Mouse (Mus musculus) monocyte, adult 2 months (primary cell): Measurements from ENCODE around the gene Zfp853.
A peak's percentile ranks its signal among the peaks of the same experiment; 100 is the strongest.

Source experiments
- DNase-seq, 2 experiments: peaks; one replicate each; pipeline ENCODE4 v3.0.0; 2022; ENCODE audit warnings: low spot score in 2 of 2, low read depth in 1 of 2

The Zfp853 gene

DNA sequence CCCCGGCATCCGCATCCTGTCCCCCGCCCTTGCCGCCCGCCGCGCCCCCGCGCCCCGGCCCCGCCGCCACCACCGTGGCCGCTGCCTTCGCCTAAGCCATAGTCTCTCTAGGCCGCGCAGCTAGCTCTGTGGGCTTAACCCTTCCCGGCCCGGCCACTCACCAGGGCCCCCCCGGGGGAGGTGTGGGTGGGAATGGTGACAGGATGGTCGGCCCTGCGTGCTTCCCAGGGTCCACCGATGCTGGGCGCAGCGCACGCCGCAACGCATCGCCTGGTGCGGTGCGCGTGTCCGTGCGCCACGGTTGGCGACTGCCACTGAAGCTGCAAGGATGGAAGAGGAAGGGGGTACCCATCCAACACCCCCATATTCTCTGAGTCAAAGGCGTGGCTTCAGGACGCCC is at the start of gene Zfp853:
Gene Zfp853, minus strand, starts transcription at position 220 of the 400 bp plus-strand sequence.
- DNase-seq, result no peak

DNA sequence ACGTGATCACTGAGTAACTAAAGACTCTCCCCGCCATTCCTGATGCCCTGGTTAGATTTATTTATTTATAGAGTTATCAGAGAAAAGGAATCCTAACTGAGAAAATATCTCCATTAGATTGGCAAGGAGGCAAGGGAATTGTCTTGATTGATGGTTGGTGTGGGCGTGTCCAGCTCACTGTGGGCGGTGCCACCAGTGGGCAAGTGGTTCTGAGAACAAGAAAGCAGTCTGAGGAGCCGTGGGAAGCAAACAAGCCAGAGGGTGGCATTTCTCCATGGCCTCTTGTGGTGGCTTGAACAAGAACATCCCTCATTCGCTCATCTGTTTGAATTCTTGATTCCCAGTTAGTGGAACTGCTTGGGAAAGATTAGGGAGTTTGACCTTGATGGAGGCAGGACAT is 46.2 kb upstream of the Zfp853 start:
- no peak for DNase-seq

DNA sequence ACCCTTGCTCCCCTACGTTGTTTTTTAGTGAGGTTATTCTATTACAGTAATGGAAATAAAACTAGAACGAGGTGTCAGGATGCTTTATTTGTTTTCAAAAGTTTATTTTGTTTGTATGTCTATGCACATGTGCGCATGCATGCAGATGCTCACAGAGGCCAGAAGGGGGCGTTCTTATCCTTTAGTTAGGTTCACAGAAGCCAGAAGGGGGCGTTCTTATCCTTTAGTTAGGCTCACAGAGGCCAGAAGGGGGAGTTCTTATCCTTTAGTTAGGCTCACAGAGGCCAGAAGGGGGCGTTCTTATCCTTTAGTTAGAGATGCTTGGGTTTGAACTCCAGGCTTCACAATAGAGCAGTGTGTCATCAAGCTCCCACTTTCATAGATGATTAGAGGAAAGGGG is 43.1 kb upstream of the Zfp853 start:
- no peak for DNase-seq

DNA sequence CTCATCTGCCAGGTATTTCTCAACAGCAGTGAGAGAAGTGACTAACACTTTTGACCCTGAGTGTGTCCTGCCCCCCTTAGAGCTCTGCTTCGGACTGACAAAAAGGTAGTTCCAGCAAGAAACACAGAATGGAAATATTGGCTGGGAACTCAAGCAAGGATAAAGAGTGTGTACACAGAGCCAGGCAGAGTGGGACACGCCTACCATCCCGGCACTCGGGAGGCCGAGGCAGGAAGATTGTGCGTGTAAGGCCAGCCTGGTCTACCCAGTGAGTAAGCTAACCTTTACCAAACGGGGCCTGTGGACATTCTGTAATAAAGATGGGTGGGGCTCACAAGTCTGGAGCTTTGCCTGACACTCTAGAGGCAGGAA is 41.7 kb upstream of the Zfp853 start:
- DNase-seq, result no peak

DNA sequence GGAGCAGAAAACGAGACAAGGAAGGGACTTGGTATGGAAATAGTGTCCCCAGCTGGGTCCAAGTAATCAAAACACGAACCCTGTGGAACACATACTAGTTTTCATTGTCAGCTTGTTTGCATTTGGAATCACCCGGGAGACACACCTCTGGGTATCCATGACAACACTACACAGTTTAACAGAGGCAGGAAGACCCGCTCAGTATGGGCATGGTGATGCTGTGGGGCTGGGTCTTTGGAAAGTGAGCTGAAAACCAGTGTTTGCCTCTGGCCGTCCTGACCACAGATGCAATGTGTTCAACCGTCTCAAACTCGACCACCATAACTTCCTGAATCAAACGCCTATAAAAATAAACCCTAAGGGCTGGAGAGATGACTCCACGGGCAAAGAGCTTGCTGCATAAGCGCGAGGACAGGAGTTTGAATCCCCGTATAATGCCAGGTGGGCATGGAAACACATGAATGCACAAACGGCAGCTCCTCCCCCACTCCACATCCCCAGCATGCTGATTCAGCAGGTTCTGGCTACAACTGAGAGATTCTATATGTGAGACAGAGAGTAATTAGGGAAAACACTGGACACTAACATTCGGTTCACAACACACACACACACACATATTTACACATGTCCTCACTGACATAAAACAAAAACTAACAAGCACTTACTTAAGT is 41.1 kb upstream of the Zfp853 start:
- no peak for DNase-seq

DNA sequence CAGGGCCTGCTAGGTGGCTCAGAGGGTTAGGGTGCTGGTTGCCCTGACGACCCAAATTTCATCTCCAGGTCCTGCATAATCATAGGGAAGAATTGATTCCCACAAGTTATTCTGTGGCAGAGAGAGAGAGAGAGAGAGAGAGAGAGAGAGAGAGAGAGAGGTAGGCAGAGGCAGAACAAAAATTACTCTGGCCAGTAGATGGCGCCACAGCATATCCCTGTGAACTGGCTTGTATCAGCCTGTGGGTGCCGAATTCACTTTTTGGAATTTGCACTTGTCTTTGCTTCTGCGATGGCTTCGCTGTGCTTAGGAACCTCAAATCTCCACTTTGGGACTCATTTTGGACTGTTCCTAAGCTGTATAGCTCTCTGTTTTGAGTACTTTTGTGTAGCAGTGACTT is 40.4 kb upstream of the Zfp853 start:
- peak in 1 of 2 experiments; percentile 46 for DNase-seq

DNA sequence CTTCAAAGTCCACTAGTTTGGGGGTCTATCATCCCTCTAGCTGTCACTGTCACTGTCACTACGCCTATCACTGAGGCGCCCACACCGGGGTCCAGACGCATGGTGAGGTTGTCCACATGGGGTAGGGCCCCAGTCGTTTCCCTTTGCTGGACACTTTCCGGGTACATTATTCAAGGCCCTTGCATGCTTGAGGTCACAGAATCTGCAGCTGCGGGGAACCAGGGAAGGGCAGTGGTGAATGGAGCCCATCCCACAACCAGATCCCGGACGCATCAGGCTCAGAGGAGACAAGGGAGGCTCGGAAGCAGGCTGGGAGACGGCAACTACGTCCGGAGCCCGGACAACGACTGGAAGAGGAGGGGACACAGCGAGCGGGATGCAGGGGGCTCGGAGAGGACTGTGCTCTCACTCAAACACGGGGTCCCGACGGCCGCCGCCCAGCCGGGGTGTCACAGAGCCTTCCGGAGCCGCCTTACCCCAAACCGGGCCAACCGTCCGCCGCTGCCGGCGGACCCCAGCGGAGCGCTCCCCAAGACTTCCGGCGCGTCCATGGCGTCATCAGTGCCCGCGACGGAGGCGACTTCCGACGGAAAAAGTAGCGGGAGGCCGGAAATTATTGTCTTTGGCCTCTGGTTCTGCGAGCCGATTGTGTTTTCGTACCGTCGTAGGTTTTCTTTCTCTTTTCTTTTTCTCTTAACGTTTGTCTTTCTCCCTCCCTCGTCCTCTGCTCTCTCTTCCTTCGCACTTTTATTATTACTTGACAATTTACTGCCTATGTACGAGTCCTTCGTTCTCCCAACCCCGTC is 35.5 kb upstream of the Zfp853 start, which contains the start of gene Zdhhc4:
Gene Zdhhc4, minus strand, starts transcription at position 567 of the 806 bp plus-strand sequence.
- peak; percentile 66 to 77 for DNase-seq

DNA sequence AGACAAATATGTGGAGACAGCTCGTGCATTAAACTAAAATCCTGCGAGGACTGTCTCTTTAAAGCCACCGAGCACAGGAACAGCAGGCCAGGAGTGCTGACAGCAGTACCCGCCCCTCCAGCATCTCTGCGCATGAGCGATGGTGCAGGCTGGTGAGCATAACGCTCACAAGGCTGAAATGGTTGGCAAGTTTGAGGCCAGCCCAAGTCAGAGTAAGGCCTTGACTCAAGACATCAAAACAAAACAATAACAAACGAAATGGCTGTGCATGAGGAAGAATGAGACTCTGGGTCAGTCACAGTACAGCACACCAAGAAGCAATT is 23.8 kb upstream of the Zfp853 start:
- no peak for DNase-seq

DNA sequence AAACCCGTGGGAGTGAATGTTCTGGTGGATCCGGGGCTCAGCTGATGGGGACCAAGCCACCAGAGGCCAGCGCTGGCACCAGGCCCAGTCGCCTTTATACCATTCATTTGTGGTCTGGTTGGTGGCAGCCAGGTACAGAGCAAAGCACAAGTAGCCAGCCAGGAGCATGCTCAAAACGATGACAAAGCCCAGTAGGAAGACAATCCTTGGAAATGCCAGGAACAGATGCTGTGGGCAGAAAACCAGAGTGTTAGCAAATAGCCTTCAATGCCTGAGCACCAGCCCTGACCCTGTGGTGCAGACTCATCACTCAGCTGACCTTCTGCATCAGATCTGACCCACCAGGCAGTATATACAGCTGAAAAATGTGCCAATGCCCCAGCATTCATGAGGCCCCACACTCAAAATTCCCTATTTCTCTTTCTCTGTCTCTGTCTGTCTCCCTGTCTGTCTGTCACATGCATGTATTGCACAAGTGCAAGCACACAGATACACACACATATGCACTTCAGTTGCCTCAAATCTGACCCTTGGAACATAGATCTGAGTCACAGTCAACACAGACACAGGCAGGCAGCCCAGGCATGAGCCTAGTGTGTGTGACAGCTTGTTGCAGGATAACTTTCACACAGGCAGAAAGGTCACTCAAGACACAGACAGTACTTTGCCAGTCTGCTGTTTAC is 23.3 kb upstream of the Zfp853 start:
- no peak for DNase-seq

DNA sequence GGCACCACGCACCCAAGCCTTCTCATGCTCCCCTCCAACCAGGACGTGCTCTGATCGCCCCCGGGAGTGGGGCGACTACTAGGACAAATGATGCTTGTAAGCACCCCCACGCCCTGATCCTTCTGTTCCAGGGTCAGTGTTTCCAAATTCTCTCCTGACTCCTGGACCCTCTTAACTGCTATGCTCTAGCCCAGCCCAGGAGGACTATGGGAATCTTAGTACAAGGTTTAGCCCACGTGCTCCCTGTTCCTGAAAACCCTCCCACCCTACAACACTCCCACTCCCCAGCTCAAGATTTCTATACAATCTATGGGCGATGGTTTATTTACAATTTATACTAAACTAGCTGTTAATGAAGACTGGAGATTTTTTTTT is 22.1 kb upstream of the Zfp853 start:
- no peak for DNase-seq

DNA sequence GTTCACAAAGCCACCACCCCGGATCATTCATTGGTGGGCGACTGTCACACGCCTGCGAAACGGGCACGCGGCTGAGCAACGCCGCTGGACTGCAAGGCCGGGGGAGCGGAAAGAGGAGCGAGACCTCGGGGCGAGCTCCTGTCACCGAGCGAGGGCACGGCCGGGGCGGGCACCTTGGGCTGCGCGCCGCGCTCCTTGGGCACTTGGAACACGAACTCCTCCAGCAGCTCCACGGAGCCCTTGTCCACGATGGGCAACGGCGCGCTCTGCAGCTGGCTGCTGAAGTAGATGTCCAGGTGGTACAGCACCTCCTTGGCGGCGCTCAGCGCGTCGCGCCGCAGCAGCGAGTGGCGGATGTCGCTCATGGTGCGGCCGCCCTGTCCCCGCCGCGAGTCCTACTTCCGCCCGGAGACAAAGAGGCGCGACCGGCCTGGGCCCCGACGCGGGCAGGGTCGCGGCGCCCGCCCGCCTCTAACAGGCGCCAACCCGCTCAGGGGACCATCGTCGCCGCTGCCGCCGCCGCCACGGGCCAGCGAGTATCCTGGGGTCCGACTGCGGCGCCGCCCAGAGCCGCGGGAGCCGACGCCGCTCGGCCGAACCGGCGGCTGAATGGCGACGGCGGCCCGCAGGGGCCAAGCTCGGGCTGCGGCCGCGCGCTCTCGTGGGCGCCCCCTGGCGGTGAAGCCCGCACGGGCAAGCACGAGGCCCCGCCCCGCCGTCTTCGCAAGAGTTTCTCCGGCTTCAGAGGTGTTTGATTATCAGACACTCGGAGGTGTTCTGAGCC is 21.5 kb upstream of the Zfp853 start, which contains the start of gene E130309D02Rik:
Gene E130309D02Rik, minus strand, starts transcription at position 631 of the 784 bp plus-strand sequence.
- peak; percentile 36 to 82 for DNase-seq

DNA sequence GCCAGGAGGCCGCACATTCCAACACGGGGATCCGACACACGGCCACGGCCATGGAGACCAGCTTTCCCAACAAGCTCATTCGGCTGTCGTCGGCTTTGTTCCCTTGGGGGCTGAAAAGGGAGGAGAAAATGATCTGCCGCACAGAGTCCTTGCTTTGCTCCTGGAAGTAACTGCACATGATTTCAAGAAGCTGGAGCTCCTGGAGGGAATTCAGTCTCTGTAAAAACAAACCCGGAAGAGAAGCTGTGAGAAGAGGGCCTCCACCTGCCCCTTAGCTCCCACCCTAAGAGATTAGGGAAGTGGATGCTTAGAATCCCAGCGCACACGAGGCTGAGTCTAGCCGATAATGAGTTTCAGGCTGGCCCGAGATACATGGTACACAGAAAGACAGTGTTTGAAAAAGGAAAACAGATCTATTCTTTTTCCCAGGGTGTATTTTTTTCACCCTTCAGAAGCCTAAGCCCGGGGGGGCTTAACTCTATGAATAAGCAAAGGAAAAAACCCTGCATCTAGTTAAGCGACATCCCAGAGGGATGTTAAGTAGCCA is 20.8 kb upstream of the Zfp853 start:
- no peak for DNase-seq

DNA sequence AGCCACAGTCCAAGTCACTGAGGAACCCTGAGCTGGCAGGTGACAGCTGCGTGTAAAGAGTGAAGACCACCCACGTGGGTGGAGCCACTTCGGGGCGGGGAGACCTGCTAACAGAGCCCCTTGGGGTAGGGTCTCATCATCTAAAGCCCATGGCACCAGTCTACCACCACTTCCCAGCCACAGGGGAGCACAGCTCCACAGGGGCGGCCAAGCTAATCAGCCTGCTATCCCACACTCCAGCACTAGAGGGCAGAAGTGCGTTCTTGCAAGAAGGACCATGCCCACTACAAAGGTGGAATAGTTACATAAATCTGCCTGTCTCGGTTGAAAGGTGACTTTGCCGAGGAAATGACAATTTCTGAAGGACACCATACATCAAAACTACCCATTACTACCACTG is 18.5 kb upstream of the Zfp853 start:
- DNase-seq, result peak in 1 of 2 experiments; percentile 72

DNA sequence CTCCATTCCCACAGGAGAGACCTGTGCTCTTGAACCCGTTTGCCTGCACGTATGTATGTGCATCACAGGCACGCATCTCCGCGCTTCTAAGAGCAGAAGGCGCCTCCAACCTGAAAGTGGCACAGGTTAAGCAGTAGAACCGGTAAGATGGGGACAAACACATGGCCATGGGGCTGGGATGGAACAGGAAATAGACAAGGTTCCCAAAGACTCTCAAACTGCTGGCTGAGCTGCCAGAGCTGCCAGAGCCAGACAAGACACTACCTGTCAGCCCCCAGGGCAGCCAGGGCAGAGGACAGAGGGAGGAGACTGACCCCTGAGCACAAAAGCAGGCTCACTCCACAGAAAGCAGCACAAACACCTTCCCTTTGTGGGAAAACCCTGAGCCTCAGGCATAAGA is 16.5 kb upstream of the Zfp853 start:
- no peak for DNase-seq

DNA sequence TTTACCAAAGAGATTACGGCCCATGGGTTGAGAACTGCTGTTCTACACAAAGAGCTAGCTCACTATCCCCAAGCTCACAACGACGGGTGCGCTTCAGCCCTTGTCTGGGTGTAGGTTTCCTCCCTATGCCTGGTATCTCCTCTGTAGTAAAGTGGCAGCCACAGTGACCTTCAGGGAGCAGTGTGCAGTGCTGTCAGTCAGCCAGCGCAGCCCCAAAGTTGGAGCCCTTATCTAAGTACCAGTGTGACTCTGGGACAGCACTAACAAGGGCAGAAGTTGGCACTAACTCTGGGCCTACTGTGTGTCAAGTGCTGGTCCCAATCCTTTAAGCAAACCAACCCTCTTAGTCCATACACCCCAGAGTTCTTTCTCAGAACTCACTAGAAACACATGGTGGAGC is 15.4 kb upstream of the Zfp853 start:
- DNase-seq, result no peak

DNA sequence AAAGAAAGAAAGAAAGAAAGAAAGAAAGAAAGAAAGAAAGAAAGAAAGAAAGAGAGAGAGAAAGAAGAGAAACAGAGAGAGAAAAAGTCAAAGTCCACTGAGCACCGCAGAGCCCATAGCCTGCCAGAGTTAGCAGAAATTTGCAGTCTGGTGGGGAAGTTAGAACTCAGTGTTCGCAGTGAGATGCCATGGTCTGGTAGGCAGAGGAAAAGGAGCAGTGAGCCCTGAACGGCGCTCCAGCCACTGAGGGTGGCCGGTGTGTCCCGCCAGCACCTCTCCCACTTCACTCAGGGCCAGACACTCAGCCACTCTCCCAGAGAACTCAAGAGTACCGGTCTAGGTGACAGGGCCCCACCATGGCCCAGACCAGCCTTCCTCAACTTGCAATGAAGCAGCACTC is 10.8 kb upstream of the Zfp853 start:
- DNase-seq, result no peak

DNA sequence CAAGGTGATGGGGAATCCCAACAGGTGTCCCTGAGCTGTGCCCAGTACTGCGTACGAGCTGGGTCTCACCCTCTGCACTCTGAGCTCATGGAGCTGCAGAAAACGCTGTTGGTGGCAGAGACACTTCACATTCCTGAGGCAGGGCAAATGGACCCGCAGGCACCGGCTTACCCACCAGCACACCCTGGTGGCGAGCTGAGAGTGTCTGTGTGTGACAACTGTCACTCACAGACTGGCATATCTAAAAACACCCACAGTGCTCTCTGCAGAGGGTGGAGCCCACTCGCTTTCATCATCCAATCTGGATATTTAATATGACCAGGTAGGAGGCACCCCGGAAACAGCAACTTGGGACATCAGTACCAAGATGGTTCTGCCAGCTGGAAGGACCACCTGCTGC is 7.9 kb upstream of the Zfp853 start:
- DNase-seq, result no peak

DNA sequence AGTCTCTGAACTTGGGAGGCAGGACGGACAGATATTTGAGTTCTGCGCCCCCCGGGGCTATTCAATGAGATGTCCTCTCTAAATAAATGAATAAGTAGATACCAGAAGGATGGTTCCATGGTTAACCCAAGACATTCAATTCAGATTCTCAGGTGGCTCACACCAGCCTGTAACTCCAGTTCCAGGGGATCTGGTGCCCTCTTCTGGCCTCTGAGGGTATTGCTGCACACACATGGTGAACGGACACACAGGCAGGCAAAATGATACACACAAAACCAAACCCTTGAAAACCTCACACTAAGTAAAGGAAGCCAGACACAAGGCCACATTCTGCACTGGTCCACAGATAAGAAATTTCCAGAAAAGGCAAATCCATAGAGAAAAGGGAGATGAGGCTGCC is 6.3 kb upstream of the Zfp853 start:
- peak in 1 of 2 experiments; percentile 14 for DNase-seq

DNA sequence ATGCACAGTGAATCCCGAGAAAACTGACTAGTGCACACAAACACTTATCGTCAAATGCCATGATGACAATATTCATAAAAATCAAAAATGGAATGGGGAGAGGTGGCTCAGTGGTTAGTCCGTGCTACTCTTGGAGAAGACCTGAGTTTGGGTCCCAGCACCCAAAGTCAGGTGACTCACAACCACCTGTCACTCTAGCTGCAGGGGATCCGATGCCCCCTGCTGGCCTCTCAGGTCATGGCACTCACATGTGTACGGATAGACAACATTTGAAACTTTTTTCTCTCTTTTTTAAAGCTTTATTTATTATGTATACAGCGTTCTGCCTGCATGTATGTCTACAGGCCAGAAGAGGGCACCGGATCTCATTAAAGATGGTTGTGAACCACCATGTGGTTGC is 5.0 kb upstream of the Zfp853 start:
- no peak for DNase-seq

DNA sequence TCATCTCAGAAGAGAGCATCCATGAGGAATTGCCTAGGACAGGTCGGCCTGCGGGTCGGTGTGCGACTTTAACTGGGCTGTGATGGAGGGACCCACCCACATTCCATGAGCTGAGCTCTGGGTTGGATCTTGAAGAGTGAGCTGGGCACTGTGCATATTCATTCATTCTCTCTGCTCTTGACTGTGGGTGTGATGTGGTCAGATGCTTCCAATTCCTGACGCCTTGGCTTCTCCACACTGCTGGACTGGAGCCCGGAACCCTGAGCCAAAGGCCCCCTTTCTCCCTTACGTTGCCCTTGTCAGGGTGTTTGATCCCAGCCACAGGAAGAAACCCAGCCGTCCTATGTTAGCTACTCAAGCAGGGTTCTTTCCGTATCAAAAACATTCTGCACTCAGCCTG is 4.6 kb upstream of the Zfp853 start:
- no peak for DNase-seq

DNA sequence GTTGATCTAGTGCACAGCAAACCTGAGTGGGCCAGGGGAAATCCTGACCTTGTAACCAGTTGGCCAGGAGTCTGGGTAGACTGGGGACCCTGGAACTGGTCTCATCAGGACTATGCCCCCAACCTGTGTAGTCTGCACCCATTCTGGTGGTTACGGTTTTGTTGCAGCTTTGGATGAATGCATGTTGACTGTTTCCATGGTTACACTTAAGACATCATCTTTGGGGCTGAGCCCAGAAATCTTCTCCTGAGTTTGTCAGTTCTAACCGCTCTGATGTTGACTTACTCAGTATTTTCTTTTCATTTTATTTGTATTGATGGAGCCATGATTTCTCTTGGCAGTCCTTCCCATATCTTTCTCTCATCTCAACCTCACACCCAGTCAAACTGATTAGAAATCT is 1.9 kb upstream of the Zfp853 start:
- no peak for DNase-seq
